ENCODE assay signal across 10 mouse cellular contexts in genomic region chr6:50358104-50358679, GRCm38 (mm10).
DNase-seq lines count a peak whose midpoint lies in the region; ATAC-seq lines count a peak whose summit lies in the region.
"Had no signal": no experiment of that assay in that cellular context is flagged by ENCODE, and none has a peak within 500 bp of the region (broad histone marks: within the 10 kb centered on the region; RNA-seq: fewer than 3 reads in every experiment).

No protein-coding gene starts in this region.

- H3K36me3 ChIP-seq in liver, embryonic 11.5 days (ENCODE audit: control insufficient read depth, insufficient read depth, low read length) = no peaks in the 10 kb centered on the region
- no peaks in the 10 kb centered on the region for H3K36me3 ChIP-seq in hindbrain, embryonic 15.5 days
- H3K36me3 ChIP-seq: embryonic facial prominence, embryonic 15.5 days had no signal

- H3K9me3 ChIP-seq in liver, embryonic 11.5 days (ENCODE audit: control insufficient read depth, low read length) = no peaks in the 10 kb centered on the region
- no peaks in the 10 kb centered on the region for H3K9me3 ChIP-seq in hindbrain, embryonic 15.5 days
- H3K9me3 ChIP-seq: embryonic facial prominence, embryonic 15.5 days had no signal

- no peak overlapping the region for H3K4me2 ChIP-seq in liver, embryonic 11.5 days
- H3K4me2 ChIP-seq in hindbrain, embryonic 15.5 days = no peak overlapping the region
- H3K4me2 ChIP-seq: embryonic facial prominence, embryonic 15.5 days had no signal

- DNase-seq in liver = peak; percentile 15
- DNase-seq in liver, embryonic 11.5 days (ENCODE audit: low spot score) = no peak
- peak; percentile 55 for DNase-seq in frontal cortex, postnatal 14 days (ENCODE audit: low spot score in 2 of 2)
- peak; percentile 62 to 73 for DNase-seq in left cerebral cortex, adult 18-20 months (ENCODE audit: low spot score in 2 of 2)
- peak; percentile 64 to 68 for DNase-seq in right cerebral cortex, adult 2 months (ENCODE audit: low spot score in 2 of 2)
- DNase-seq in thymus, postnatal 14 days = no peak

- no peaks in the 10 kb centered on the region for H3K27me3 ChIP-seq in liver, embryonic 11.5 days (replicated peaks; ENCODE audit: control insufficient read depth, insufficient read depth, low read length)
- no peaks in the 10 kb centered on the region for H3K27me3 ChIP-seq in hindbrain, embryonic 15.5 days
- H3K27me3 ChIP-seq: CH12.LX; embryonic facial prominence, embryonic 15.5 days had no signal

- no peak overlapping the region for H3K9ac ChIP-seq in liver, embryonic 11.5 days (ENCODE audit: low read depth, low read length)
- no peak overlapping the region for H3K9ac ChIP-seq in hindbrain, embryonic 15.5 days
- H3K9ac ChIP-seq: embryonic facial prominence, embryonic 15.5 days had no signal

- ATAC-seq in liver, embryonic 11.5 days (replicated peaks; ENCODE audit: low FRiP score) = no peak
- ATAC-seq in hindbrain, embryonic 15.5 days (ENCODE audit: low FRiP score, low read depth) = peak; percentile 82; the same call in 1 of the 2 replicates
- no peak for ATAC-seq in granulocyte monocyte progenitor cell, adult 5-6 weeks (replicated peaks; ENCODE audit: poor library complexity, severe bottlenecking)

- 70% methylated on average over 16 of the region's 16 CpGs for WGBS in liver, embryonic 11.5 days
- 43% methylated on average over 16 of the region's 16 CpGs for WGBS in hindbrain, embryonic 15.5 days

- H3K4me3 ChIP-seq in liver, embryonic 11.5 days (ENCODE audit: low read depth, low read length) = no peak overlapping the region
- H3K4me3 ChIP-seq in hindbrain, embryonic 15.5 days = no peak overlapping the region
- H3K4me3 ChIP-seq: embryonic facial prominence, embryonic 15.5 days had no signal

- no peak overlapping the region for H3K27ac ChIP-seq in liver, embryonic 11.5 days (ENCODE audit: low read depth, low read length)
- no peak overlapping the region for H3K27ac ChIP-seq in hindbrain, embryonic 15.5 days (replicated peaks)
- H3K27ac ChIP-seq: embryonic facial prominence, embryonic 15.5 days had no signal

- peaks cover 13% of the 10 kb centered on the region for H3K4me1 ChIP-seq in liver, embryonic 11.5 days (replicated peaks; ENCODE audit: control insufficient read depth, insufficient read depth, low read length)
- H3K4me1 ChIP-seq in hindbrain, embryonic 15.5 days (replicated peaks) = peaks cover 32% of the 10 kb centered on the region

Comparison
In these comparisons a context has a peak if more than half of its experiments do, and no peak if none do; other contexts are left out.
1. DNase-seq: peak in liver (single experiment), frontal cortex, postnatal 14 days (2 of 2), left cerebral cortex, adult 18-20 months (2 of 2) and right cerebral cortex, adult 2 months (2 of 2); none in liver, embryonic 11.5 days (single experiment) and thymus, postnatal 14 days (single experiment).